Mouse (Mus musculus) megakaryocyte-erythroid progenitor cell, adult 5-6 weeks (primary cell): ENCODE results near the gene Hmg20b. TPM values are rescaled to one million over a fixed set of nuclear protein-coding genes. Genes with fewer than 3 reads are reported as not detected.

ENCODE experiments used
- ATAC-seq: replicated peaks from 2 replicates; pipeline ENCODE4 v1.8.0; 2016; ENCODE audit warnings: mild to moderate bottlenecking, inconsistent platforms; ENCODE audit not compliant: severe bottlenecking, poor library complexity, low FRiP score, low TSS enrichment
- total RNA-seq, 2 experiments: library from RNA; stranded (forward) in 1 of 2; stranded (reverse) in 1 of 2; fragments of 200-1000, 215-1000 nt in 1 of 2; fragments of >200 nt in 1 of 2; fragmentation: Nextera tagmentation in 1 of 2; gene quantifications; 2 replicates each; pipeline ENCODE4 v1.2.3; 2014 to 2017

The Hmg20b gene
- total RNA-seq (2014; fragmentation: Nextera tagmentation) (25.7 and 37.6 TPM in 2 replicates), total RNA-seq (2017) (44.2 and 61.1 TPM in 2 replicates)

DNA sequence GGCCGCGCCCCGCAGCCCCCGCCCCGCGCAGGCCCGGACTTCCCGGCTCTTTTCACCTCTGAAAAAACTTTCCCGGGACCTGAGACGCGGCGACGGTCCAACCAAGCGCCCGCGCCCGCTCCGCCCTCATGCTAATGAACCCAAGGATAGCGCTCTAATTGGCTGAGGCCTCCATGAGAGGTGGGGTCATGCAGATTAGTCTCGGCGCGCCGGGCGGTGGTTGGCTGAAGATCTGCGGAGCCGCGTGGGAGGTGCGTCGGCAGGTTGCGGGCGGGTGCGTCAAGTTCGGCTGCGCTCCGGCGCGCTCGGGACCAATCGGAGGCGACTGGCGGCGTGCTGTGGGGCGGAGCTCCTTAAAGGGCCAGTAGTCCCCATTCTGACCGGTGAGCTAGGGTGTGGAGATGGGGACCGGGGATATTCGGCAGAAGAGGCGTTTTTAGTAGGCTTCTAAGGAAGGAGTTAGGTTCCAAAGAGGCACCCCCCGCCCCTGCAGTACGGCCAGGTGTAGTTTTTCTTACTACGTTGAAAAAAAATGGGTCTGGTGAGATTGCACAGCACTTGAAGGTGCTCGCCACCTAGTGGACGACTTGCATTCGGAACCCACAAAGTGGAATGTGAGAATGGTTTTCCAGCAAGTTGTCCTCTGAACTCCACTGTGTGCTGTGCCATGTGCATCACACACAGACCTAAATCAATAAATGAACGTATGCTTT is at the start of gene Hmg20b:
Gene Hmg20b (minus strand): TSS at position 130 of the 713 bp plus-strand sequence.
- ATAC-seq: peak; percentile 83

DNA sequence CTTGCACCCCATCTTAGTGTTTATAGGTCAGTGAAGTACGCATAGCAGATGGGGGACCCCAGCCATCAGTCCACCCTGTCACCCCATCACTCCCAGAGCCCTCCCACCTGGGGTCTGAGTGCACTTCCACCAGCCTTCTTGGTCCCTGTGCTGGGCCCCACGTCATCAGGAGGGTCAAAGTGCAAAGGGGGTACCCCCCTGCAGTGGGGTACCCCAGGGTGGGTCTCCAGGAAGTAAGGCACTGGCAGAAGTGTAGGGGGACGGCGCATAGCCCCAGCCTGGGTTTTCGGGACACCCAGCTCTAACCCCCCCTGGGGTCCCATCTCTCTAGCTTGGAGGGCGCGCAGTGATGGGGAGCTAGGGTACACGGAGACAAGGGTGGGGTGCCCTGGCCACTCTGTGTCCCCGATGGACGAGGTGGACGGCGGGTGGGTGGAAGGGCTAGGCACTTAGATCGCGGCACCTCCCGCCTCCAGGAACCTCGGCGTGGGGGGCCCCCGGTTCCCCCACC is 49.6 kb upstream of the Hmg20b start:
- ATAC-seq: no peak

DNA sequence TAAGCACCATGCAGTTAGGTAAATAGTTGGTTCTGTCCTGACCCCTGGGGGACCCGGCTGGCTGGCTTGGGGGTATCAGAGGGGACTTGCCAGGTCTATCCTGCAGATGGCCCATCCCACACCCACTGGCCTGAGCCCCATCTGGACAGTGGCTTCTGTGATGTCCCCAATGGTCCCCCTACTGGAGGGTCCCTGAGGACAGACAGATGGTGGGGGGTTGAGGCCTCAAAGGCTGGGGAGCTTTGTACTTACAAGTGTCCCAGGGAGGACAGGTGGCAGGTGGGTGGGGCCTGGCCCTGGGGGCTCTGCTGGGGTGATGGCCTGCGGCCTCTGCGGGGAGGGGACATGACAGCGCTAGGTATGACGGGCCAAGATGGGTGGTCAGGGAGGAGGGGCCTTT is 49.0 kb upstream of the Hmg20b start:
- no peak for ATAC-seq

DNA sequence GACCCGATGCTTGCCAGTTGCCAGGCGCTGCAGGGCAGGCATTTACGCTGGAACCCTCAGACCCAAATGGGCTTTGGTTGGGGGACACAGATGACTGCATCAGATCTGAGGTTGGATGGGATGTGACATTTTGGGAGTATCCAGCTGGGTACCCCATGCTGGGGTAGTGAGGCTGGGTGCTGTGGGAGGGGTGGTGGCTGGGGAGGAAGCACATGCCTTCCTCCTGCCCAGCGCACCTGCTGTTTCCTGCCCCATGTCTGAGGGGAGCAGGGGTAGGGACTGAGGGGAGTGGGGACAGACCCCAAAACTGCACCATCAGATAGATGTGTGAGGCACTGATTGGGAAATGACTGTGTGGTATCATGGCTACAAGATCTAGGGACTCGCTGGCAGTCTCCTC is 46.5 kb upstream of the Hmg20b start:
- no peak for ATAC-seq

DNA sequence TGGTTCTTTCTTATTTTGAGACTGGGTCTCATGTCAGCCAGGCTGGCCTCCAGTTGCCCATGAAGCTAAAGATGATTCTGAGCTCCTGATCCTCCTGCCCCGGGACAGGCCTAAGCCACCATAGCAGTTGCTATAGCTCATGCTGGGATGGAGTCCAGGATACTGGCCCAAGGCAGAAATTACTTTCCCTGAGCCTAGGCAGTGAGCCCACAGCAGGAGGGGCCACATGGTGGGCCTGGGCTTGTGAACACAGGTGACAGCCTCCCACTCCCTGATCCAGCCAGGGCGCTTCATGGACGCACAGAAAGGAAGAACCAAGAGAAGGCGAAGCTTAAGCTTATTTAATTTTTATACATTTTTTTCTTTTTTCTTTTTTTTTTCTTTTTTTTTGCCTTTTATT is 45.6 kb upstream of the Hmg20b start:
- ATAC-seq: no peak

DNA sequence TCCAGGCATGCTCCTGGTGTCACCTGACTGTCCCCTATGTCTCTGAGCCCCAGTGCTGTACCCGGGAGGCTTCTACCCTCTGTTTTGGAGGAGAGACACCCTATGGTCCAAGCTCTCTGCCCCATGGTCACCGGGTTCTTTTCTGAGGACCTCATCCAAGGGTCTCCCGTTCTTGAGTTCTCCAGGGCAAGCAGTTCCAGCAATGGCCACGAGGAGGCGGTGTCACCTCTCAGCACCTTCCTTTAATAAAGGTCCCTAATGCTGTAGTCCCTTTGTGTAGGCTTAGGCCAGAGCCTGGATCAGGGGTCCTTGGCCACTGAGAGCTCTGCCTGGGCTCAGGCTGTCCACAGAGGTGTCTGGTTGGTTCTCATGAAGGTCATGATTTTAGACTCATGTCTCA is 44.8 kb upstream of the Hmg20b start:
- no peak for ATAC-seq

DNA sequence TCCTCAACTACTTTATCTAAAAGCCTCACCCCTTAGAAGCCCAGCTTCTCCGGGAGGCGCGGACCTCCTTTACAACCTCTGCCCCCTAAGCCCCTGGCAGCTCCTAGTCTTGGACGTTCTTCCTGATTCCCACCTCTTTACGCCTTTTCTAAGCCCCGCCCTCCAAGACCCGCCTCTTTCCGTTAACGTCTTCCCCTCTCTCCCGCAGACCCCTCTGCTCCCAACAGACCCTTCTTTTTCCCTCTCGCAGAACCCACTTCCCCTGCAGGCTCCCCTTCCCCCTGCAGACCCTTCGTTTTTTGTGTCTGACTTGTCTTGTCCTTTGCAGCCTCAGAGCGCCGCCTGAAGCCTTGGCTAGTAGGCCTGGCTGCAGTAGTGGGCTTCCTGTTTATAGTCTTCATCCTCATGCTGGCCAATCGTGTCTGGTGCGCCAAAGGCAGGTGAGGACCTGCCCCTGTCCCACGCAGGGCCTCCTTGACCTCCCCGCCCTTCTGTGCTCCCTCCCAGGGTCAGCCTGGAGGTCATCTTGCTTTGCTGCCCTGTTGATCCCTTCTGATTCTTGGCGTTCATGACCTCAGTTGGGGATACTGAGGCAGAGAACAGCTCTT is 43.3 kb upstream of the Hmg20b start:
- ATAC-seq: no peak

DNA sequence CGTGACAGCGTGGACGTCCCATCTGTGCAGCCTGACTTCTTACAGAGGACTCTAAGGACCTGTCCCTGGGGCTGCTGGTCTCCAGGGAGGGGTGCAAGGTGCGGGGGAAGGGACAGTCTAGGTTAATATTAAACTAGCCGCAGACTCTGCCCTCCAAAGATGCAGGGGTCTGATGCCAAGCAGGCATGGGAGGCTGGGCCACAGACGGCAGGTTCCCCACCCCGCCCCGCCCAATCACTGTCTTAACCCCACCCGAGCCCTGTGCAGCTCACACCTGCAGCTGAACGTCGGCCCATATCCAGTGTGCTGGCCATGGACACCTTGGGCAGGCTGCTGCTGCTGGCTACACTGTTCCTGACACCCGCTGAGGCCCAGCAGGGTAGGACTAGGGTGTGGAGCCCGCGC is 42.5 kb upstream of the Hmg20b start, which contains the start of gene Smim24:
Gene Smim24 (plus strand): TSS at position 271 of the 405 bp plus-strand sequence.
- no peak for ATAC-seq

DNA sequence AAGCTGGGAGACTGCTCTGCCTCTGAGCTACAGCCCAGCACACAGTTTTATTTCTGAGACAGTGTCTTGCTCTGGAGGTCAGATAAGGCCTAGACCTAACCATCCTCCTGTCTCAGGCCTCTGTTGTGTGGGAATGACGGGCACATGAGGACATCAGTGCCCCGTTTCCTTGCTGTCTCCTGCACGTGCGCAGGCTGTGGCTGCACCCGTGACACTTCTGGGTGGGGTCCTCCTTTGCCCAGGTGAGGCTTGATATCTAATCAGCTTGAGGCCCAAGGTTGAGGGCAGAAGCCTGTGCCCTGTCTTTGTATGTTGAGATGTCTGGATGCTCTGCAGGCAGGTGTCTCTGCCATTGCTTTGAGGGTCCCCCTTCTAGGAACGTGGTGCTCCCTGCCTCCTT is 42.0 kb upstream of the Hmg20b start:
- no peak for ATAC-seq

DNA sequence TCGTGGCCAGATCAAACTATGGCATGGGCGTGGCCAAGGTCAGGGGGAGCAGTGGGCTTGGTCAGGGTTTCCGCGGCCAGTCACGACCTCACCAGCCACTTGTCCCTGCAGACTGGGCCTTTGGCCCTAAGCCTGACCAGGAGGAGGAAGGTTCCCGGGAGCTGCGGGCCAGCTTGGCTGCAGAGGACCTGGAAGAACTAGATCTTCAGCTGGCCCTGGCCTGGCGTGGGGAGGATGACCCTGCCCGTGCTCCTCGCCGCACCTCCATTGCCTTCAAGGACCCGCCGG is 40.3 kb upstream of the Hmg20b start:
- no peak for ATAC-seq

DNA sequence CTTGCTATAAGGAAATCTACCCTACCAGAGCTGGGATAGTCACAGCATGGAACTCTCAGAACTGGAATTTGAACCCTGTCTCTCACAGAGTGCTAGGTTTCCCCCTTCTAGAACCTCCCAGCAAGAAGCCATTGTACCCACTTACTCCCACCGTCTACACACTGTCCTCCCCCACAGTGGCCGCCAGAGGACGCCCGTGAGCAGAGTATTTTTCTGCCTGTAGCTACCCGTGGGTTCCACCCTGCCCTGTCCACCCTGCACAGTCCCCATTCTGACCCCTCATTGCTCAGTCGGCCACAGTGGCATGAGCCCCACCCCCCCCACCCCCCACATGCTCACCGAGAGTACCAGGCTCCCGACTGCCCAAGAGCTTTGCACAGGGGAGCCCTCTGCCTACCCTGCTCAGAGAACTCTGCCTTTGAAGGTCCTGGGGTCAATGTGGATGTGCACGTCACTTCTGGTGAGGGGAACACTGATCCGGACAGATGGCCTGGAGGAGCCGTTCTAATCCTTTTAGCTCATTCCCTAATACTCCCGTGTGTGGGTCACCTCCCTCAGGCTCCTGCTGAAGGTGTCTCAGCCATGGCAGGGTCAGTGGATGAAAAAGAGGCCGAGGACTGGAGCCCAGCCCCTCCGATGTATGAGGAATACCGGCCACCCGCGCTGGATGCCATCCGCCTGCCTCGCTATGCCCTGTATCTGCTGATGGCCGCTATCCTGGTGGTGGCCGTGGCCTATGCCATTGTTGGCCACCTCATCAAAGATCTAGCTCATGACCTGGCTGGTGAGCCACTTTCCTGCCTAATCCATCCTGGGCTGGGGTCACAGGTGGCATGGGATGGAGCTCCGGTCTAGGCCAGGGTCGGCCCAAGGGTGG is 39.8 kb upstream of the Hmg20b start:
- ATAC-seq: peak; percentile 57

DNA sequence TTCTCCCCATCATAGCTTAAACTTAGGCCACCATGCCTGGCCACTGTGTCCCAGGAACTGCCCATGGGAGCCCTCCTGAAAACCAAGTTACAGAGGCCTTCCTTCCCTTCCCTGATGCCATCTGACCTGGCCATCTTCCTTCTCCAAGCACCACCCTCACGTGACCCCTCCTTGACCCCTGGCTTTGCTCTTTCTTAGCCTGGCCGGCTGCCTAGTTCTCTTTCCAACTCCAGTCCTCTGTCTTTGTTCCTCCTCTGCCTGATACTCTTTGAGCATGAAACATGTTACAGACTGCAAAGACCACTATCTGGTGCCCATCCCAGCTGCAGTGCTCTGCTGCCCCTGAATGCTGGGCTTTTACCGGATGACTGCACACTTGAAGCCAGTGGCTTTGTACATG is 39.1 kb upstream of the Hmg20b start:
- no peak for ATAC-seq

DNA sequence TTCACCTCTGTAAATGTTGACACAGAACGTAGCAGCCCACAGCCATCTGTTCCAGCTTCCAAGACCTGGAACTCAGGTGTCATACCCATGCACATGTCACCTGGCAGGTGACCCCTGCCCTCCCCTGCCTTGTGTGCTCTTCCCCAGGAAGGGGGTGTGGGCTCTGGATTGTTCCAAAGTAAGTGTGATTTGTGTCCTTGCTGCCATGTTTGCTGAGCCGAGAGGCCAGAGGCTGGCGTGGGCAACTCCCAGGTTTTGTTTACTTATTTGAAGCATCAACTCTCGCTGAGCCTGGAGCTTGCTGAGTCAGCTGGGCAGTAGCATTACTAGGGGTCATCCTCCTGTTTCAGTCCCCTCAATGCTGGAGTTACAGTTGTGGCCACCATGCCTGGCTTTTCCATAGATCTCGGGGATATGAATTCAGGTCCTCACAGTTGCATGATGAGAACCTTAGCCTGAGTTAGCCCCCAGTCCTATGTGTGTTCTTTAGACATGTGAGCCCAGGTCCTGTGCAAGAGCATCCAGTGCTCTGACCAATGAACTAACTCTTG is 38.3 kb upstream of the Hmg20b start, which contains the start of gene Gm48552:
Gene Gm48552 (plus strand): TSS at position 501 of the 551 bp plus-strand sequence.
- ATAC-seq: no peak

DNA sequence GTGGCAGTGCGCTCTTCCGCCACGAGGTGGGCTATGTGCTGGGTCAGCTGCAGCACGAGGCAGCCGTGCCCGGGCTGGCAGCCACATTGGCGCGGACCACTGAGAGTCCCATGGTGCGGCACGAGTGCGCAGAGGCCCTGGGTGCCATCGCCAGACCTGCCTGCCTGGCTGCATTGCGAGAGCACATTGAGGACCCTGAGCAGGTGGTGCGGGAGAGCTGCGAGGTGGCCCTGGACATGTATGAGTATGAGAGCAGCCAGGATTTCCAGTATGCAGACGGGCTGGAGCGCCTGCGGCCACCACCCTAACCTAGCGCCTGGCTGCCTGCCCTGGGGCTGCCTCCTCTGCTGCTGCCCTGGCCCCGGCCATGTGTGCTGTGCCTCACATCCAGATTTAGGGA is 37.4 kb upstream of the Hmg20b start:
- ATAC-seq: no peak

DNA sequence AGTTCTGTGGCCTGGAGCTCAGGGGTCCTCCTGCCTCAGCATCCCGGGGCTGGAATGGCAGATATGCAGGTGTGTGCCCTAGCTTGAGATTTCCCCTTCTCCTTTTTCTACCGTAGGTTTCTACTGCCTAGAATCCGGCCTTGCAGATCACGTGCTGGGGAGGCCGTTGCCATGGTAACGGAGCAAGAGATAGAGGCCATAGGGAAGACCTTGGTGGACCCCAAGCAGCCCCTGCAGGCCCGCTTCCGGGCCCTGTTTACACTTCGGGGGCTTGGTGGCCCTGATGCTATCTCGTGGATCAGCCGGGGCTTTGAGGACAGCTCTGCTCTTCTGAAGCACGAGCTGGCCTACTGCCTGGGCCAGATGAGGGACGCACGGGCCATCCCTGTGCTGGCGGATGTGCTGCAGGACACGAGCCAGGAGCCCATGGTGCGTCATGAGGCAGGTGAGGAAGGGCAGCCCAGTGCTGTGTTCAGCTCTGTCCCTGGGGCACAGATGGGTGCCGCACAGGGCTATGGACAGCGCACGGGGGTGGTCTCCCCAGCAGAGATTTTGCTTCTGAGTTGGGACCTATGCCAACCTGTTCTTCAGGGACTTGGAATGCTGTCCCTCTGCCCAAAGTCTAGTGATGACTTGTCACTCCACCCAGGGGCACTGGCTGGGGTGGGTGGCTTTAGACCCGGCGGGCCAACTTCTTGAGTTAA is 35.5 kb upstream of the Hmg20b start:
- no peak for ATAC-seq

DNA sequence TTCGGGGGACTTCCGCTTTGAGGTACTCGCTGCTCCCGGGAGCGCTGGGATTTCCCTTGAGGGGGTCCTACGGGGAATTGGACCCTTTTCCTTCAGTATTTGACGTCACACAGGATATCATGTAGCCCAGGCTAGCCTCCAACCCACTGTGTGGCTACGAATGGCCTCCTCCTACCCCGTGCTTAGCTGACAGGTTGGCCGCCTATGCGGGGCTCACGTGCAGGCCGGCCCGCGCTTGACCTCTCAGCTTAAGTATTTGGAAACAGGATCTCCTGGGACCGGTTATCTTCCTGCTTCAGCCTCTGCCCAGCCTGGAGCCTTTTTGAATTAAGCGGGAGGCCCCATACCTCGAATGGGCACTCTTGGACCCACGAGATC is 34.3 kb upstream of the Hmg20b start:
- no peak for ATAC-seq

DNA sequence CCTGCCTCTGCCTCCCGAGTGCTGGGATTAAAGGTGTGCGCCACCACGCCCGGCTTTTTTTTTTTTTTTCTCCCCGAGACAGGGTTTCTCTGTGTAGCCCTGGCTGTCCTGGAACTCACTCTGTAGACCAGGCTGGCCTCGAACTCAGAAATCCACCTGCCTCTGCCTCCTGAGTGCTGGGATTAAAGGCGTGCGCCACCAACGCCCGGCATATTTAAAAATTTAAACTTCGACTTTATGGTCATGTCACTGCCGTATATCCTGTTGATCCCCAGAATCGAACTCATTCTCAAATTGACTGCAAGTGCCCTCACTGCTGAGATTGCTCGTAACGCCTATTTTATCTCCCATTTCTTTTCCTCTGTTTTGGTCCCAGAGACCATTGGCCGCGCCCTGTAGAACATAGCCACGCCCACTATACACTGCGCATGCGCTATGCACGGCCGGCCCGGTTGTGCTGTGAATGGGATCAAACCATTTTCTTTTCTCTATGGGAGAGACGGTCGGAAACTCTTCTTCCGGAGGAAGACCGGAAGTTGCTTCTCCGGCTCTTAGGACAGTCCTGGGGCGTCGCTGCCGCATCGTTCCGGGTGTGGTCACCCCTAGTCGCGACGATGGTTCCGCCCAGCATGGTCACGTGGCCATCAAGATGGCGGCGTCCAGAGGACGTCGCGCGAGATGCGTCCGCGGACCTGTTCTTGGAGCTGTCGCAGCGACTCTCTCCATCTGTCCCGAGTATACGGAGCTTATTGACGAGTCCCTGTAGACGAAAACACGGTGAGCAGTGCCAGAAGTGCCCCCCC is 33.7 kb upstream of the Hmg20b start, which contains the start of the genes Dohh and Gm48551:
Gene Dohh (plus strand): TSS at position 627 of the 803 bp plus-strand sequence.
Gene Gm48551 (plus strand): TSS at position 665 of the 803 bp plus-strand sequence.
- peak; percentile 73 for ATAC-seq

DNA sequence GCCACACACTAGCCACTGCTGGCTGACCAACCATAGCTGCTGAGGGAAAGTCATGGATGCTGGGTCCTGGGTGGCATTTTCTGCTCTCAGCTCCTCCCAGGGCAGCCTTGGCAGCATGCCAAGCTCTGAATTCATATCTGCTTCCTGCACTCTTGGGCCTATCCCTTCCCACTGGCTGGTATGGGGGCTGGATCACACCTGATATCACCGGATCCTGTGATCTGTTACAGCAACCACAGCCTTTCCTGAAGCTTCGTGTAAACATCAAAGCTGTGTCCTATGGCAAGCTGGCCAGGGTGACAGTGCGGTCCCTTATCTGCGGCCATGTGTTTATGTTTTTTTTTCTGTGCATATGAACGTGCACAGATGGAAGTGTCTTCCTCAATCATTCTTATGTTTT is 31.8 kb upstream of the Hmg20b start:
- ATAC-seq: peak; percentile 75
